Mouse (Mus musculus) G1E (cell line): ENCODE data around the gene Cldn1. TPM values are rescaled to one million over a fixed set of nuclear protein-coding genes. Genes with fewer than 3 reads are reported as not detected.

ENCODE experiments used
- ATAC-seq: 2 replicates; pipeline ENCODE4 v1.8.0; 2016; ENCODE audit warnings: mild to moderate bottlenecking; ENCODE audit not compliant: insufficient number of reproducible peaks, poor library complexity, low FRiP score, severe bottlenecking; ENCODE audit errors: extremely low read depth
- DNase-seq: peaks from one replicate; pipeline ENCODE4 v3.0.0; 2012; ENCODE audit warnings: low spot score
- H3K27me3 ChIP-seq: 2 replicates; pipeline ENCODE4 v1.6.1; 2012; ENCODE audit warnings: mild to moderate bottlenecking, low read length, inconsistent platforms; ENCODE audit not compliant: insufficient read depth
- H3K36me3 ChIP-seq: replicated peaks from 2 replicates; pipeline ENCODE3; 2012; ENCODE audit warnings: mild to moderate bottlenecking, inconsistent platforms
- H3K4me1 ChIP-seq: 2 replicates; pipeline ENCODE4 v1.6.1; 2012; ENCODE audit warnings: low read depth, low read length, inconsistent platforms, mixed read lengths; ENCODE audit not compliant: insufficient read depth
- H3K4me3 ChIP-seq: 2 replicates; pipeline ENCODE4 v1.5.1; 2012; ENCODE audit warnings: low read depth, mild to moderate bottlenecking, inconsistent platforms, low read length, moderate library complexity, mixed read lengths
- H3K9me3 ChIP-seq: replicated peaks from 2 replicates; pipeline ENCODE4 v1.6.1; 2012; ENCODE audit warnings: inconsistent platforms
- CTCF ChIP-seq: IDR thresholded peaks from 2 replicates; pipeline ENCODE4 v1.5.1; 2012; ENCODE audit warnings: low read depth, low read length, inconsistent platforms, mixed read lengths
- GATA1 ChIP-seq: IDR thresholded peaks from 2 replicates; pipeline ENCODE4 v1.6.1; 2012; ENCODE audit warnings: borderline replicate concordance, low read length, inconsistent platforms, mixed read lengths
- GATA2 ChIP-seq: IDR thresholded peaks from 2 replicates; pipeline ENCODE4 v1.6.1; 2012; ENCODE audit warnings: low read depth, low read length, inconsistent platforms, borderline replicate concordance
- POLR2AphosphoS5 ChIP-seq: IDR thresholded peaks from 2 replicates; pipeline ENCODE4 v1.6.1; 2012; ENCODE audit warnings: low read depth, low read length, inconsistent platforms; ENCODE audit not compliant: insufficient replicate concordance
- TAL1 ChIP-seq: conservative IDR thresholded peaks from 2 replicates; pipeline ENCODE4 v1.6.1; 2012; ENCODE audit warnings: low read depth, low read length, inconsistent platforms, mixed read lengths
- polyA plus RNA-seq: library from polyadenylated mRNA; stranded (reverse); fragments of >175 nt; gene quantifications from 2 replicates; pipeline ENCODE4 v1.2.3, GENCODE M21; 2012
- total RNA-seq, 2 experiments: library from RNA; stranded (forward) in 1 of 2; stranded (reverse) in 1 of 2; fragments of 200-1000 nt in 1 of 2; fragments of >200 nt in 1 of 2; fragmentation: Nextera tagmentation in 1 of 2; gene quantifications; 2 replicates each; pipeline ENCODE4 v1.2.3; 2014 to 2017

Cldn1 gene
- total and polyA plus RNA-seq, 3 experiments: 0.11 TPM; not detected in 2

GRCm38 (mm10) chr16:26359619-26360018 is 12.0 kb downstream of the Cldn1 start:
- no peak for TF ChIP-seq POLR2AphosphoS5
- TF ChIP-seq CTCF: no peak
- no peak for TF ChIP-seq TAL1
- TF ChIP-seq GATA2: no peak
- TF ChIP-seq GATA1: no peak
- H3K27me3 ChIP-seq: no peaks in the 10 kb centered on the region
- no peaks in the 10 kb centered on the region for H3K36me3 ChIP-seq
- H3K4me1 ChIP-seq: no peaks in the 10 kb centered on the region
- ATAC-seq: no peak
- no peak for DNase-seq
- no peak overlapping the region for H3K4me3 ChIP-seq
- H3K9me3 ChIP-seq: 0 out of 2 replicates have a peak, but pooled peaks cover 3% of the 10 kb centered on the region

GRCm38 (mm10) chr16:26358898-26359297 is 12.7 kb downstream of the Cldn1 start:
- no peaks in the 10 kb centered on the region for H3K4me1 ChIP-seq
- no peak for DNase-seq
- TF ChIP-seq CTCF: no peak
- H3K36me3 ChIP-seq: no peaks in the 10 kb centered on the region
- ATAC-seq: no peak
- no peak overlapping the region for H3K4me3 ChIP-seq
- H3K9me3 ChIP-seq: 0 out of 2 replicates have a peak, but pooled peaks cover 3% of the 10 kb centered on the region
- H3K27me3 ChIP-seq: no peaks in the 10 kb centered on the region

- no peak for DNase-seq
- no peaks in the 10 kb centered on the region for H3K36me3 ChIP-seq
- H3K4me3 ChIP-seq: no peak overlapping the region
- 0 out of 2 replicates have a peak, but pooled peaks cover 3% of the 10 kb centered on the region for H3K9me3 ChIP-seq
- H3K27me3 ChIP-seq: no peaks in the 10 kb centered on the region
- H3K4me1 ChIP-seq: no peaks in the 10 kb centered on the region
- no peak for ATAC-seq
- no peak for TF ChIP-seq TAL1
- no peak for TF ChIP-seq GATA1
- TF ChIP-seq POLR2AphosphoS5: no peak
- TF ChIP-seq CTCF: no peak
- TF ChIP-seq GATA2: no peak
Measured at GRCm38 (mm10) chr16:26357863-26358780, 13.5 kb downstream of the Cldn1 start.

- Histone ChIP-seq H3K36me3 (no peaks in the 10 kb centered on the region), H3K4me1 (no peaks in the 10 kb centered on the region), H3K4me3 (no peak overlapping the region), H3K9me3 (0 out of 2 replicates have a peak, but pooled peaks cover 3% of the 10 kb centered on the region), H3K27me3 (no peaks in the 10 kb centered on the region)
- DNase-seq (no peak), ATAC-seq (no peak)
- TF ChIP-seq GATA1 (no peak), POLR2AphosphoS5 (no peak), GATA2 (no peak), TAL1 (no peak), CTCF (no peak)
Measured at GRCm38 (mm10) chr16:26355513-26355912, 16.1 kb downstream of the Cldn1 start.

- Histone ChIP-seq H3K36me3 (no peaks in the 10 kb centered on the region), H3K4me3 (no peak overlapping the region), H3K4me1 (no peaks in the 10 kb centered on the region), H3K27me3 (no peaks in the 10 kb centered on the region), H3K9me3 (no peaks in the 10 kb centered on the region)
- TF ChIP-seq CTCF (no peak), GATA1 (no peak), GATA2 (no peak), TAL1 (no peak), POLR2AphosphoS5 (no peak)
- ATAC-seq: no peak
- DNase-seq: no peak
Measured at GRCm38 (mm10) chr16:26350786-26351185, 20.9 kb downstream of the Cldn1 start.

- Histone ChIP-seq H3K9me3 (peaks cover 3% of the 10 kb centered on the region), H3K4me3 (no peak overlapping the region), H3K27me3 (no peaks in the 10 kb centered on the region), H3K36me3 (no peaks in the 10 kb centered on the region), H3K4me1 (no peaks in the 10 kb centered on the region)
- no peak for DNase-seq
- TF ChIP-seq GATA2 (no peak), GATA1 (no peak), TAL1 (no peak), CTCF (no peak), POLR2AphosphoS5 (no peak)
- no peak for ATAC-seq
Measured at GRCm38 (mm10) chr16:26348809-26349208, 22.8 kb downstream of the Cldn1 start.
